Mouse (Mus musculus): ENCODE data around the gene Gmppa. TPM values are rescaled to one million over a fixed set of nuclear protein-coding genes. Genes with fewer than 3 reads are reported as not detected.

The Gmppa gene
- polyA plus RNA-seq, 1 experiment: 36.5 TPM

- Histone ChIP-seq H3K36me3 (ENCODE audit: control insufficient read depth, insufficient read depth, low read length, poor library complexity, severe bottlenecking) (no peaks in the 10 kb centered on the region), H3K9me3 (replicated peaks; ENCODE audit: control insufficient read depth, insufficient read depth, low read length, poor library complexity, severe bottlenecking) (no peaks in the 10 kb centered on the region), H3K4me3 (ENCODE audit: low read depth, low read length) (no peak overlapping the region), H3K27ac (ENCODE audit: insufficient read depth, low read length) (no peak overlapping the region), H3K27me3 (ENCODE audit: control insufficient read depth, insufficient read depth, low read length, poor library complexity, severe bottlenecking) (no peaks in the 10 kb centered on the region; the same call in 1 of the 2 replicates), H3K9ac (ENCODE audit: low read depth, poor library complexity, severe bottlenecking) (no peak overlapping the region), H3K4me1 (ENCODE audit: control insufficient read depth, insufficient read depth, low read length) (no peaks in the 10 kb centered on the region)
- no peak for TF ChIP-seq EP300 (IDR thresholded peaks at IDR 0.05; ENCODE audit: insufficient read depth, low read depth, low read length)
Measured at GRCm38 (mm10) chr1:75393139-75393538, 42.6 kb upstream of the Gmppa start.

GRCm38 (mm10) chr1:75393846-75394245, 41.9 kb upstream of the Gmppa start:
- H3K9ac ChIP-seq (ENCODE audit: low read depth, poor library complexity, severe bottlenecking): no peak overlapping the region

GRCm38 (mm10) chr1:75398761-75399402, 36.8 kb upstream of the Gmppa start:
- Histone ChIP-seq H3K4me1 (ENCODE audit: control insufficient read depth, insufficient read depth, low read length) (peaks cover 7% of the 10 kb centered on the region), H3K9ac (ENCODE audit: low read depth, poor library complexity, severe bottlenecking) (no peak overlapping the region), H3K9me3 (replicated peaks; ENCODE audit: control insufficient read depth, insufficient read depth, low read length, poor library complexity, severe bottlenecking) (no peaks in the 10 kb centered on the region), H3K36me3 (ENCODE audit: control insufficient read depth, insufficient read depth, low read length, poor library complexity, severe bottlenecking) (no peaks in the 10 kb centered on the region), H3K27me3 (ENCODE audit: control insufficient read depth, insufficient read depth, low read length, poor library complexity, severe bottlenecking) (no peaks in the 10 kb centered on the region), H3K4me3 (ENCODE audit: low read depth, low read length) (no peak overlapping the region), H3K27ac (ENCODE audit: insufficient read depth, low read length) (no peak overlapping the region)
- TF ChIP-seq CTCF (IDR thresholded peaks at IDR 0.05; ENCODE audit: low read depth, low read length) (peak; percentile 60), POLR2A (IDR thresholded peaks at IDR 0.05; ENCODE audit: insufficient read depth, low read length) (no peak)

More at GRCm38 (mm10) chr1:75393846-75394245, 41.9 kb upstream of the Gmppa start:
- TF ChIP-seq POLR2A (IDR thresholded peaks at IDR 0.05; ENCODE audit: insufficient read depth, low read length) (no peak), CTCF (IDR thresholded peaks at IDR 0.05; ENCODE audit: low read depth, low read length) (no peak), EP300 (IDR thresholded peaks at IDR 0.05; ENCODE audit: insufficient read depth, low read depth, low read length) (no peak)
- Histone ChIP-seq H3K9me3 (replicated peaks; ENCODE audit: control insufficient read depth, insufficient read depth, low read length, poor library complexity, severe bottlenecking) (no peaks in the 10 kb centered on the region), H3K4me3 (ENCODE audit: low read depth, low read length) (no peak overlapping the region), H3K27ac (ENCODE audit: insufficient read depth, low read length) (no peak overlapping the region), H3K36me3 (ENCODE audit: control insufficient read depth, insufficient read depth, low read length, poor library complexity, severe bottlenecking) (no peaks in the 10 kb centered on the region), H3K4me1 (ENCODE audit: control insufficient read depth, insufficient read depth, low read length) (peaks cover under 1% of the 10 kb centered on the region), H3K27me3 (ENCODE audit: control insufficient read depth, insufficient read depth, low read length, poor library complexity, severe bottlenecking) (no peaks in the 10 kb centered on the region; the same call in 1 of the 2 replicates)

DNA sequence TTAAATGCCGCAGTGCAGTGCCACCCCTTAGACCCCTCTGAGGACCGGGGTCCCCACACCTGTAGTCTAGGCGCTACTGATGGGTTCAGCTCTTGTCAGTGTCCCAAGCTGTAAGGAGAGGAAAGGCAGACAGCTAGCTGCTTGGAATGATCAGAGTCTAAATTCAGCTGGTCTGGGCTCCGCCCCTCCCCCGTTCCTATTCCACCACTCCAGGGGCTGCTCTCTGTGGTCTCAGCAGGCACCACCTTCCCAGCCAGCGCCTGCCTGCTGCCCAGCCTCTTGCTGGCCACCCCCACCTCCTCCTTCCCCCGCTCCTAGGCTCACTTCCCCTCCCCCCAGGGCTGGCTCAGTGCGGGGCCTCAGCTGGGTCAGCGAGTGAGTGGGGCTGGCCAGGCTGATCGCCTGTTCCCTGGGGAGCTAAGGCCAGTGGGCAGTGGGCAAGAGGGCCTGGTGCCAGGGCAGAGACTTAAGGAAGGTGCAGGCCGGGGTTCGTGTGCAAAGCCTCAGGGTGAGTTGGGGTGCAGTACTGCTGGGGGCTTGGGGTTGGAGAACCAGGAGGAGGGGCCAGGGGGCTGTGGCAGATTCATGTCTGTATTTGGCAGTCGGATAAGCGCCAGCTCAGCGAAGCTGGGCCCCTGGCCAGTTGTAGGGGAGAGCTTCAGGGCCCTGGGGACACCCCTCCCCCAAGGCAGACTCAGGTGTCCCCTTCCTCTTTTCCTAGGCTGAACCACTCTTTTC, 35.8 kb upstream of the Gmppa start:
- peaks cover 7% of the 10 kb centered on the region for H3K4me1 ChIP-seq (ENCODE audit: control insufficient read depth, insufficient read depth, low read length)
- H3K9ac ChIP-seq (ENCODE audit: low read depth, poor library complexity, severe bottlenecking): no peak overlapping the region
- no peak overlapping the region; the same call in 1 of the 2 replicates for H3K27ac ChIP-seq (ENCODE audit: insufficient read depth, low read length)
- no peak overlapping the region for H3K4me3 ChIP-seq (ENCODE audit: low read depth, low read length)
- H3K27me3 ChIP-seq (ENCODE audit: control insufficient read depth, insufficient read depth, low read length, poor library complexity, severe bottlenecking): no peaks in the 10 kb centered on the region
- H3K9me3 ChIP-seq (replicated peaks; ENCODE audit: control insufficient read depth, insufficient read depth, low read length, poor library complexity, severe bottlenecking): no peaks in the 10 kb centered on the region
- no peaks in the 10 kb centered on the region for H3K36me3 ChIP-seq (ENCODE audit: control insufficient read depth, insufficient read depth, low read length, poor library complexity, severe bottlenecking)
- no peak for TF ChIP-seq EP300 (IDR thresholded peaks at IDR 0.05; ENCODE audit: insufficient read depth, low read depth, low read length)
- TF ChIP-seq POLR2A (IDR thresholded peaks at IDR 0.05; ENCODE audit: insufficient read depth, low read length): no peak
- no peak for TF ChIP-seq CTCF (IDR thresholded peaks at IDR 0.05; ENCODE audit: low read depth, low read length)

GRCm38 (mm10) chr1:75400493-75401115, 35.1 kb upstream of the Gmppa start:
- Histone ChIP-seq H3K27me3 (ENCODE audit: control insufficient read depth, insufficient read depth, low read length, poor library complexity, severe bottlenecking) (no peaks in the 10 kb centered on the region), H3K4me3 (ENCODE audit: low read depth, low read length) (no peak overlapping the region), H3K4me1 (ENCODE audit: control insufficient read depth, insufficient read depth, low read length) (peaks cover 7% of the 10 kb centered on the region), H3K27ac (ENCODE audit: insufficient read depth, low read length) (no peak overlapping the region), H3K9me3 (replicated peaks; ENCODE audit: control insufficient read depth, insufficient read depth, low read length, poor library complexity, severe bottlenecking) (no peaks in the 10 kb centered on the region), H3K36me3 (ENCODE audit: control insufficient read depth, insufficient read depth, low read length, poor library complexity, severe bottlenecking) (no peaks in the 10 kb centered on the region), H3K9ac (ENCODE audit: low read depth, poor library complexity, severe bottlenecking) (no peak overlapping the region)
- no peak for TF ChIP-seq POLR2A (IDR thresholded peaks at IDR 0.05; ENCODE audit: insufficient read depth, low read length)
- TF ChIP-seq EP300 (IDR thresholded peaks at IDR 0.05; ENCODE audit: insufficient read depth, low read depth, low read length): no peak
- no peak for TF ChIP-seq CTCF (IDR thresholded peaks at IDR 0.05; ENCODE audit: low read depth, low read length)

GRCm38 (mm10) chr1:75405547-75405946, 30.2 kb upstream of the Gmppa start:
- peaks cover 3% of the 10 kb centered on the region for H3K4me1 ChIP-seq (ENCODE audit: control insufficient read depth, insufficient read depth, low read length)
- H3K36me3 ChIP-seq (ENCODE audit: control insufficient read depth, insufficient read depth, low read length, poor library complexity, severe bottlenecking): no peaks in the 10 kb centered on the region
- no peak overlapping the region for H3K9ac ChIP-seq (ENCODE audit: low read depth, poor library complexity, severe bottlenecking)
- no peak overlapping the region for H3K4me3 ChIP-seq (ENCODE audit: low read depth, low read length)
- H3K27me3 ChIP-seq (ENCODE audit: control insufficient read depth, insufficient read depth, low read length, poor library complexity, severe bottlenecking): no peaks in the 10 kb centered on the region
- H3K9me3 ChIP-seq (replicated peaks; ENCODE audit: control insufficient read depth, insufficient read depth, low read length, poor library complexity, severe bottlenecking): no peaks in the 10 kb centered on the region
- TF ChIP-seq POLR2A (IDR thresholded peaks at IDR 0.05; ENCODE audit: insufficient read depth, low read length) (no peak), CTCF (IDR thresholded peaks at IDR 0.05; ENCODE audit: low read depth, low read length) (no peak), EP300 (IDR thresholded peaks at IDR 0.05; ENCODE audit: insufficient read depth, low read depth, low read length) (no peak)
- H3K27ac ChIP-seq (ENCODE audit: insufficient read depth, low read length): no peak overlapping the region
